Mouse (Mus musculus) heart, postnatal 10 days (tissue): ENCODE data around the gene Rap1b. TPM values are rescaled to one million over a fixed set of nuclear protein-coding genes. Genes with fewer than 3 reads are reported as not detected.

Source experiments
- total RNA-seq, 2 experiments: library from RNA; stranded (reverse); gene quantifications; 2 replicates each; pipeline ENCODE4 v1.2.3; 2021

The Rap1b gene
- total RNA-seq, 2 experiments from 2014 or later: 89.8 to 96.6 TPM

Other genes starting within 250 kb of the Rap1b start
- 1 to 10 TPM; 5.7 to 5.9 TPM for gene Cpm, start 216.5 kb downstream of the Rap1b start, total RNA-seq
- gene Mdm2, start 135.3 kb downstream of the Rap1b start, total RNA-seq: 10 to 100 TPM; 48.4 to 51.8 TPM
- gene Slc35e3, start 99.7 kb downstream of the Rap1b start, total RNA-seq: 1 to 10 TPM; 7.4 to 8.5 TPM
- gene Nup107, start 53.3 kb downstream of the Rap1b start, total RNA-seq: 10 to 100 TPM; 14.5 to 14.7 TPM